Mouse (Mus musculus): Measurements from ENCODE around the gene Mettl16. TPM values are rescaled to one million over a fixed set of nuclear protein-coding genes. Genes with fewer than 3 reads are reported as not detected.
"Not testable (repeated sequence)": the region's sequence is repeated elsewhere in the genome, so short reads cannot be mapped to it uniquely, and the experiment has no call there.

Gene Mettl16
- polyA plus RNA-seq, 1 experiment from 2014 or later: 50.3 TPM

DNA sequence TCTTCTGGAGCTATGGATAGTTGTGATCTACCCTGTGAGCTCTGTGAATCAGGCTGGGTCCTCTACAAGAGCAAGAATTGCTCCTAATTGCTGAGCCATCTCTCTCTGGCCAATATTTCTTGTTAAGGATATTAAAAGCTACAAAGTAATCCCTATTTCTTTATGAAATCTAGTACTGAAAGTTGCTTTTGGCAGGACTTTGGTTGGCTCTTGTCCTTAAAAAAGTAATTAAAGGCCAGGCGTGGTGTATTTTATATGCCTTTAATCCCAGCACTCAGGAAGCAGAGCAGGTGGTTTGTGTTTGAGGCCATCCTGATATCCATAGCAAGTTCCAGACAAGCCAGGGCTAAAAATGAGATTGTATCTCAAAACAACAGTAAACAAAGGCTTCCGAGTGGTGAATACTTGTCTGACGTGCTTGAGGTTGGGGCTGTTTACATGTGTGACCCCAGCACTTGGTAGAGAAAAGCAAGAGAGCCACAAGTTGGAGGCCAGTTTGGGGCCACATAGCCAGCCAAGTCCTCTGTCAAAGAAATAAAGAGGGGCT is 33.5 kb downstream of the Mettl16 start:
- Histone ChIP-seq H3K4me3 (no peak overlapping the region), H3K36me3 (peaks cover 58% of the 10 kb centered on the region), H3K4me1 (no peaks in the 10 kb centered on the region), H3K27ac (no peak overlapping the region), H3K4me2 (no peak overlapping the region), H3K9ac (no peak overlapping the region), H3K9me3 (no peaks in the 10 kb centered on the region), H3K27me3 (no peaks in the 10 kb centered on the region)
- ATAC-seq (ENCODE audit: borderline replicate concordance, extremely low read depth, low FRiP score, low TSS enrichment): no peak
- WGBS: 74% methylated on average over 3 of the region's 3 CpGs

DNA sequence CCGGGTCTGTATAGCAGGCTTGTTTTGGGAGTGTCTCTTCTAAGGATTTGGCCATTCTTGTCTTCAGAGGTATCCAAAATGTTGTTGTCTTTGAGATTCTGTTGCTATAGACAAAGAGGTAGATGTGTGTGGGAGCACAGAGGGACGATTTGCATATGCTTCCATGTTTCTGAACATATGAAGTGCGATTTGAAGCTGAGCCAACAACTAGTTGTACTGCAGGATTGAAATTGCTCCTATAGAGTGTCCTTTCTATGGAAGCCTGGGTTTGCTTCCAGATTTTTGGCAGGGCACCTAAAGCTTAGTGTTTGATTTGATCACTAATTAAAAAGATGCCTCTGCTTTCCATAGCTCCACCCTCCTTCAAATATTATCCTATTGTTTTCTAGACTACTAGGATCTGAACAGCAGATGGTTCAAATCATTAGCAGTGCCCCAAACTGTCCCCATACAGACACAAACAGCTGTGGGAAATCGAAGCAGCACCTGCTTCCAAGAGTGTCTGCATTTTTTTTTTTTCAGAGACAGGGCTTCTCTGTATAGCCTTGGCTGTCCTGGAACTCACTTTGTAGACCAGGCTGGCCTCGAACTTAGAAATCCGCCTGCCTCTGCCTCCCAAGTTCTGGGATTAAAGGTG is 36.7 kb downstream of the Mettl16 start:
- peaks cover 57% of the 10 kb centered on the region for H3K36me3 ChIP-seq
- H3K4me1 ChIP-seq: no peaks in the 10 kb centered on the region
- WGBS: 76% methylated on average over 6 of the region's 6 CpGs
- no peaks in the 10 kb centered on the region for H3K9me3 ChIP-seq
- no peak overlapping the region for H3K27ac ChIP-seq
- H3K9ac ChIP-seq: no peak overlapping the region
- no peak overlapping the region for H3K4me3 ChIP-seq
- H3K4me2 ChIP-seq: no peak overlapping the region
- ATAC-seq (ENCODE audit: borderline replicate concordance, extremely low read depth, low FRiP score, low TSS enrichment): 0 out of 2 replicates have a peak, but pooled peaks have one; percentile 27
- H3K27me3 ChIP-seq: no peaks in the 10 kb centered on the region

DNA sequence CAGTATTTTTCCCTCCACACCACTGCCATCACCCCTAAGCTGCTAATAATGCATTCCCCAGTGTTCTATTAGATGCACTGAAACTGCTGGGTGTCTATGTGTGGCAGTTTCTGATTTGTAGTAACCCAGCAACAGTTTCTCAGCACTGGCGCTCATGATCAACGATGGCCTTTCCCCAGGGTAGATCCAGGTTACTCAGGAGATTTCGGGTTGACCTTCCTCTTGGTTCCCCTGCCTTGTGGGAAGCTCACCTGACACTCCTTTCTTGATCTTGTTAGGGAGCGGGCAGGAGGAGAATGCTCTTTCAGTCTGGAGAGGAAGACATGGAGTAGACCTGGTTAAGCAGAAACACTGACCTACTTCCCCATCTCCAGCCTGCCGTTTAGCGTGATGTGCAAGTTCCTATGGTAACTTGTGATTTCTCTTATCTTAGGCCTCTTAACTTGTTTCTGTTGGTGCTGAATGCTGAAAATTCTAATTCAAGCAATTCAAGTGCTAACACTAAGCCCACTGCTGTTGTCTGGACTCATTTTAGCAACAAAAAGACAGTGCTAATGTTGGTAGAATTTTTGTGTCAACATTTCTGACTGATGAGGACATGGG is 37.7 kb downstream of the Mettl16 start:
- WGBS: 93% methylated on average over 6 of the region's 6 CpGs
- ATAC-seq (ENCODE audit: borderline replicate concordance, extremely low read depth, low FRiP score, low TSS enrichment): no peak
- Histone ChIP-seq H3K4me2 (no peak overlapping the region), H3K36me3 (peaks cover 63% of the 10 kb centered on the region), H3K27ac (no peak overlapping the region), H3K9me3 (no peaks in the 10 kb centered on the region), H3K4me1 (no peaks in the 10 kb centered on the region), H3K4me3 (no peak overlapping the region), H3K27me3 (no peaks in the 10 kb centered on the region), H3K9ac (no peak overlapping the region)

DNA sequence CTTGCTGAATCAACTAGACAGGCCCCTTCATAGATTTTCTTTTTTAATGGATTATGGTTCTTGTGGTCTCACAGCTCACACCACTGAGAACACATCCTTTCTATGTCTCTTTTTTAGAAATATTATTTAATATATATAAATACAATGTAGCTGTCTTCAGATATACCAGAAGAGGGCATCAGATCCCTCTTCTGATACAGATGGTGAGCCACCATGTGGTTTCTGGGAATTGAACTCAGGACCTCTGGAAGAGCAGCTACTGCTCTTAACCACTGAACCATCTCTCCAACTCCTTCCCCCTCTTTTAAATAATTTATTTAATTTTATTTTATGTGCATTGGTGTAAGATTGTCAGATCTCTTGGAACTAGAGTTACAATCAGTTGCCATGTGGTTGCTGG is 39.5 kb downstream of the Mettl16 start:
- H3K9me3 ChIP-seq: no peaks in the 10 kb centered on the region
- H3K27me3 ChIP-seq: no peaks in the 10 kb centered on the region
- ATAC-seq (ENCODE audit: borderline replicate concordance, extremely low read depth, low FRiP score, low TSS enrichment): no peak
- no peak overlapping the region for H3K4me3 ChIP-seq
- H3K36me3 ChIP-seq: peaks cover 52% of the 10 kb centered on the region
- no peaks in the 10 kb centered on the region for H3K4me1 ChIP-seq
- H3K27ac ChIP-seq: no peak overlapping the region
- no peak overlapping the region for H3K9ac ChIP-seq
- H3K4me2 ChIP-seq: no peak overlapping the region

DNA sequence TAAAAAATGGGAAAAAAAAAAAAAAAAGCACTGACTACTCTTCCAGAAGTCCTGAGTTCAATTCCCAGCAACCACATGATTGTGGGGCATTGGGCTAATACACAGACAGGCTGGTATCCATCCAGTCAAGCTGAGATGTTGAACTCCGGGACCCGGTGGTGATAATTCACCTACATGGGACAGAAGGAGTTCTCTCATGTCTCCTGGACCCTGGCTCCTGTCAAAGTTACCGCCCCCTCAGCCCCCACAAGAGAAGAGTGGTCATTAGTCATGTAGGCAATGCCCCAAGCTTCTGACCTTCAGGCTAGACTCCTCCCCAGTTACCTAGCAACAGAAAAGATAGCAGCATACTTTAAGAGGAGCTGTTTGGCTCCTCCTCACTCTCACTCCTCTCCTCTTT is 40.4 kb downstream of the Mettl16 start:
- not testable (repeated sequence) for H3K27me3 ChIP-seq; H3K9me3 ChIP-seq; H3K4me1 ChIP-seq; H3K4me3 ChIP-seq; H3K4me2 ChIP-seq; H3K27ac ChIP-seq; H3K9ac ChIP-seq; ATAC-seq (ENCODE audit: borderline replicate concordance, extremely low read depth, low FRiP score, low TSS enrichment)
- peaks cover 44% of the 10 kb centered on the region for H3K36me3 ChIP-seq
- WGBS: 36% methylated on average over 3 of the region's 3 CpGs

DNA sequence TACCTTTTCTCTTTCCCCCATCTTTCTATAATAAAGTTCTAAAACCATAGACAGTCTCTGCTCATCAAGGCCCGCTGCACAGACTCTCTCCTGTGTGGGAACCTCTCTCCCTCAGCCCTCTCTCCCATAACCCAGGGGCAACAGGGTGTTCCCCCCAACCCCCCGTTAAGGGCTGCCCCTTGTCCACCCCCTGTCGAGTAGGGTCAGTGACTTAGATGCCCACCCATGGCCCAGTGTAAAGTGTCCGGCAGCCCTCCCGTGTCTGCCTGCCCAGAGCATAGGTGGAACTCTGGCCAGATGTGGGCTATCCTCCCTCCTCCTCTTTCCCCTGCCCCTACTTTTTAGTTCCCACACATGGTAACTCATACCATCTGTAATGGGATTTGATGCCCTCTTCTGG is 40.9 kb downstream of the Mettl16 start:
- no peaks in the 10 kb centered on the region for H3K9me3 ChIP-seq
- H3K27ac ChIP-seq: no peak overlapping the region
- peaks cover 43% of the 10 kb centered on the region for H3K36me3 ChIP-seq
- no peak overlapping the region for H3K9ac ChIP-seq
- no peaks in the 10 kb centered on the region for H3K4me1 ChIP-seq
- ATAC-seq (ENCODE audit: borderline replicate concordance, extremely low read depth, low FRiP score, low TSS enrichment): no peak
- H3K4me2 ChIP-seq: no peak overlapping the region
- no peak overlapping the region for H3K4me3 ChIP-seq
- no peaks in the 10 kb centered on the region for H3K27me3 ChIP-seq
- whole genome bisulfite sequencing: 46% methylated on average over 5 of the region's 5 CpGs

DNA sequence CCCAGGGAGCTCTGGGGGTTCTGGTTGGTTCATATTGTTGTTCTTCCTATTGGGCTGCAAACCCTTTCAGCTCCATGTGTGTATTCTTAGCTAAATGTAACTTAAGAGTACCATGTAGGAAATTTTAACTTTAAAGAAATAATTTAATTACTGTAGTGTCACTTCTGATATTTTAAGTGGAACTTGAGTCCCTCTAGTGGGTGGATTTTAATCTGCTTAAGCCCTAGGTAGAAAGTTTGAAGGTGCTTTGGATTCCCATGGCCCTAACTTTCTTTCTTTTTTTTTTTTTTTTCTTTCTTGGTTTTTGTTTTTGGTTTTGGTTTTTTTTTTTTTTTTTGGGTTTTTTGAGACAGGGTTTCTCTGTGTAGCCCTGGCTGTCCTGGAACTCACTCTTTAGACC is 45.2 kb downstream of the Mettl16 start:
- H3K9ac ChIP-seq: no peak overlapping the region
- H3K4me3 ChIP-seq: no peak overlapping the region
- peaks cover 33% of the 10 kb centered on the region; the same call in 1 of the 2 replicates for H3K36me3 ChIP-seq
- no peaks in the 10 kb centered on the region for H3K9me3 ChIP-seq
- no peaks in the 10 kb centered on the region for H3K27me3 ChIP-seq
- no peaks in the 10 kb centered on the region for H3K4me1 ChIP-seq
- no peak overlapping the region for H3K4me2 ChIP-seq
- H3K27ac ChIP-seq: no peak overlapping the region
- no peak for ATAC-seq (ENCODE audit: borderline replicate concordance, extremely low read depth, low FRiP score, low TSS enrichment)

DNA sequence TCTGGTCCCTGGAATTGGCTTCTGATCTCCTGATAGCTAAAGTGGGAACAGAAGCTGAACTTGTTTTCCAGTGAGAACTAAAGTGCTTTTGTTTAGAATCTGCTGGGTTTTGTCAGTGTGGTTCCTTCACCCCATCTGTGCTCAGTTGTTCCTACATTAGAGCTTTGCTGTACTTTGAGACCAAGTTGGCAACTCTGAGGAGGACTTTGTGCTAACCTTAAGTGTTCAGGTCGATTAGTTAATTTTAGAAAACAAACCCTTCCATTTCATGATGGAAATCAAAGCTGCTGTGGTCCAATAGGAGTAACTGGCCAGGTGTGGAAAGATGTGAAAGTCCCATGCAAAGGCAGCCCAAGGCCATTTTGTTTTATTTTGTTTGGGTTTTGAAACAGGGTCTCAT is 50.3 kb downstream of the Mettl16 start:
- Histone ChIP-seq H3K4me3 (no peak overlapping the region), H3K9ac (no peak overlapping the region), H3K27me3 (no peaks in the 10 kb centered on the region), H3K4me1 (no peaks in the 10 kb centered on the region), H3K9me3 (no peaks in the 10 kb centered on the region), H3K4me2 (no peak overlapping the region), H3K36me3 (peaks cover 24% of the 10 kb centered on the region; the same call in 1 of the 2 replicates), H3K27ac (no peak overlapping the region)
- WGBS: 56% methylated on average over 1 of the region's 1 CpGs
- no peak for ATAC-seq (ENCODE audit: borderline replicate concordance, extremely low read depth, low FRiP score, low TSS enrichment)

DNA sequence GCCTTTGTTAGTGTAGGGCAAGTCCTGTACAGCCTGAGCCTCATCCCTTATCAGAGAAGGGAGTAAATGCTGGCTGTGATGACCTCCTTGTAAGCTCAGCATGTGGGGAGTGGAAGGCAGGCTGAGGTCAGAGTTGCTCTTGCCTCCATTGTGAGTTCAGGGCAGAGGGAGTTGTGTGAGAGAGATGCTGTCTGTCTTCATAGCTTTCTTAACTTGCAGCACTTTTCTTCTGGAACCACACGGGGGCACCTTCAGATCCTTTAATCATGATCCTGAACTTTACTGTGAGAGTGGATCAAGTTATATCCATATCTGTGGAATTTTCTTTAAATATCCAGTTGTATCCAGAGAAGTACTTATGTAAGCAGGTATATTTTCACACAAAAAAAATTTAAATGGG is 50.8 kb downstream of the Mettl16 start:
- ATAC-seq (ENCODE audit: borderline replicate concordance, extremely low read depth, low FRiP score, low TSS enrichment): no peak
- WGBS: 25% methylated on average over 1 of the region's 1 CpGs
- no peaks in the 10 kb centered on the region for H3K4me1 ChIP-seq
- no peak overlapping the region for H3K4me2 ChIP-seq
- no peaks in the 10 kb centered on the region for H3K9me3 ChIP-seq
- H3K9ac ChIP-seq: no peak overlapping the region
- no peaks in the 10 kb centered on the region for H3K27me3 ChIP-seq
- no peak overlapping the region for H3K27ac ChIP-seq
- no peak overlapping the region for H3K4me3 ChIP-seq
- peaks cover 20% of the 10 kb centered on the region; the same call in 1 of the 2 replicates for H3K36me3 ChIP-seq

DNA sequence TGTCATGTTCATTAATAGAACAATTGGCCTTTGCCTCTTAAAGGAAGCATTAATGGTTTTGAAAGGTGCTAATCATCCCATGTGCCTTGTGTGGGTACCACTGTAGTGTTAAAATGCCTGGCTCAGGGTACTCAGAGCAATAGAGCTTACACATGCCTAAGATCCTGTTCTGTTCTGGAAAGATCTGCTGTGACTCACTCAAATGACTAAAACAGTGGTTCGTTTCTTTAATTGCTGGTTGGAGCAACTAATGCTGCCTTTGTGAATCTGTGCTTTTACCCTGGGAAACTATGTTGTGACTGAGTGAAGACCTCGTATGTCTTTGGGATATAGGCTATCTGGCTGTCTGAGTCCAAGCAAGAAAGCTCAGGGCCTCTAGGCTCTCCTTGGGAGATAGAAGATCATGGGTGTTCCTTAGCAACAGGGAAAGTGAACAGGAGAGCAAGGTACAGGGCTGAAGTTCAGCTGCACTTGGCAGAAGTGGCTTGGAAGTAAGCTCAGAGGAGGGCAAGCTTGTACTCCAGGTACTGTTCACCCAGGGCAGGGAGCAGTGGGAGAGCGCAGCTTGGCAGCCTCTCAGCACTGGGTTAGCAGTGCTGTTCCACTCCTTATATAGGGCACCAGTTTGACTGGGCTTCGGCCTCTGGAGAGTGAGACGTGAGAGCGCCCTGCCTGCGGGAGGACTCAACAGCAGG is 52.3 kb downstream of the Mettl16 start:
- no peaks in the 10 kb centered on the region for H3K9me3 ChIP-seq
- H3K36me3 ChIP-seq: peaks cover 8% of the 10 kb centered on the region; the same call in 1 of the 2 replicates
- H3K9ac ChIP-seq: no peak overlapping the region
- H3K27ac ChIP-seq: no peak overlapping the region
- H3K4me1 ChIP-seq: peaks cover 3% of the 10 kb centered on the region
- no peak overlapping the region for H3K4me2 ChIP-seq
- no peak for ATAC-seq (ENCODE audit: borderline replicate concordance, extremely low read depth, low FRiP score, low TSS enrichment)
- no peak overlapping the region for H3K4me3 ChIP-seq
- no peaks in the 10 kb centered on the region for H3K27me3 ChIP-seq
- WGBS: 89% methylated on average over 7 of the region's 7 CpGs

DNA sequence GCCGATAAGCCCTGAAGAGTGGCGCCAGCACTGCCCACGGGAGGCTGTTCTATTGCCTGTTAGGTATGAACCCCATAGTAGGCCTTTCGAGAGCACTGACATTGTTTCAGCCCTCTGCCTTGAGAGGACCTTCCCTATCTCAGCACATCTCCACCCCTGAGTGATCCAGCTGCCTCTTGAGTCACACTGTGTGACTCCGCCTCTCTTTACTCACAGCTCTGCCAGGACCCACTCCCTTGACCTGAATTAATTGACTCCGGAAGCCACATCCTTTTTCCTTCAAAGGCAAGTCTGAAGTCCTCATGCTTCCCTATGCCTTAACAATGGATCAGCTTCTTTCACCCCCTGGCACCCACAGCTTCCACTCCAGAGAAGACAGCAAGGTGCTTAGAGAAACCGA is 55.5 kb downstream of the Mettl16 start:
- no peak overlapping the region for H3K4me3 ChIP-seq
- H3K4me1 ChIP-seq: peaks cover 17% of the 10 kb centered on the region
- H3K27me3 ChIP-seq: no peaks in the 10 kb centered on the region
- no peaks in the 10 kb centered on the region for H3K36me3 ChIP-seq
- no peak for ATAC-seq (ENCODE audit: borderline replicate concordance, extremely low read depth, low FRiP score, low TSS enrichment)
- 58% methylated on average over 7 of the region's 7 CpGs for WGBS
- H3K9me3 ChIP-seq: no peaks in the 10 kb centered on the region
- no peak overlapping the region for H3K9ac ChIP-seq
- H3K4me2 ChIP-seq: no peak overlapping the region
- H3K27ac ChIP-seq: no peak overlapping the region

DNA sequence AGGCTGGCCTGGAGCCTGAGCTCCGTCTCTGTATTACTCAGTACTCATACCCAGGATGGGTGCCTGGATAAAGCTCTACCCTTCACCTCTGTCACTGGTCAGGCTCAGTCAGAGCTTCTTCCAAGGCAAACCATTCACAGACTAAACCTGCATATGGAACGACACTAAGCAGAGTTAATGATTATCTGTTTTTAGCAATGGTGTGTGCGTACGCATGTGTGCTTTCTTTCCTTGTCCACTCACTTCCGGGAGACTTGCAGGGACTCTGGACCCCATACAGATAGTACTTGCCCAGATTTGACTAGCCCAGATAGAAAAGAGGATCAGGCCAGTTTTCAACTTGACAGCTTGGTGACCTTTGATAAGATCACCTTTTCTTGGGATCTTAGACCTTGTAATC is 56.1 kb downstream of the Mettl16 start:
- H3K27ac ChIP-seq: no peak overlapping the region
- no peak overlapping the region for H3K4me3 ChIP-seq
- H3K4me1 ChIP-seq: peaks cover 17% of the 10 kb centered on the region
- ATAC-seq (ENCODE audit: borderline replicate concordance, extremely low read depth, low FRiP score, low TSS enrichment): no peak
- H3K27me3 ChIP-seq: no peaks in the 10 kb centered on the region
- 81% methylated on average over 5 of the region's 5 CpGs for WGBS
- no peak overlapping the region for H3K9ac ChIP-seq
- no peaks in the 10 kb centered on the region for H3K36me3 ChIP-seq
- no peaks in the 10 kb centered on the region for H3K9me3 ChIP-seq
- no peak overlapping the region for H3K4me2 ChIP-seq

Measured in lung, embryonic 15.5 days (tissue).